Mouse (Mus musculus): ENCODE results near the gene Rab20.
"Not testable (repeated sequence)": the region's sequence is repeated elsewhere in the genome, so short reads cannot be mapped to it uniquely, and the experiment has no call there.

Rab20 gene

GRCm38 (mm10) chr8:11477811-11478761 is at the start of gene Rab20:
Rab20 (minus strand) TSS chr8:11478710.
- peak; percentile 71 for DNase-seq (ENCODE audit: extremely low read depth, insufficient read length, low spot score)

- DNase-seq (ENCODE audit: extremely low read depth, insufficient read length, low spot score), result no peak
These were observed 44.8 kb upstream of the Rab20 start for GRCm38 (mm10) chr8:11523331-11523730.

- DNase-seq (ENCODE audit: extremely low read depth, insufficient read length, low spot score), result no peak
These were observed 40.2 kb upstream of the Rab20 start for GRCm38 (mm10) chr8:11518676-11519075.

- DNase-seq (ENCODE audit: extremely low read depth, insufficient read length, low spot score), result no peak
These were observed 39.5 kb upstream of the Rab20 start for GRCm38 (mm10) chr8:11518056-11518396.

- DNase-seq (ENCODE audit: extremely low read depth, insufficient read length, low spot score), result no peak
These were observed 39.0 kb upstream of the Rab20 start for GRCm38 (mm10) chr8:11517366-11518055.

GRCm38 (mm10) chr8:11516292-11516691 is 37.8 kb upstream of the Rab20 start:
- no peak for DNase-seq (ENCODE audit: extremely low read depth, insufficient read length, low spot score)

- no peak for DNase-seq (ENCODE audit: extremely low read depth, insufficient read length, low spot score)
These were observed 34.7 kb upstream of the Rab20 start for GRCm38 (mm10) chr8:11513247-11513646.

GRCm38 (mm10) chr8:11512711-11513110 is 34.2 kb upstream of the Rab20 start:
- DNase-seq (ENCODE audit: extremely low read depth, insufficient read length, low spot score), result no peak

GRCm38 (mm10) chr8:11510971-11511370 is 32.5 kb upstream of the Rab20 start:
- no peak for DNase-seq (ENCODE audit: extremely low read depth, insufficient read length, low spot score)

- DNase-seq (ENCODE audit: extremely low read depth, insufficient read length, low spot score), result no peak
These were observed 30.4 kb upstream of the Rab20 start for GRCm38 (mm10) chr8:11508880-11509279.

- no peak for DNase-seq (ENCODE audit: extremely low read depth, insufficient read length, low spot score)
These were observed 28.3 kb upstream of the Rab20 start for GRCm38 (mm10) chr8:11506802-11507201.

- no peak for DNase-seq (ENCODE audit: extremely low read depth, insufficient read length, low spot score)
These were observed 27.6 kb upstream of the Rab20 start for GRCm38 (mm10) chr8:11506074-11506473.

GRCm38 (mm10) chr8:11503476-11504232 is 25.1 kb upstream of the Rab20 start:
- no peak for DNase-seq (ENCODE audit: extremely low read depth, insufficient read length, low spot score)

- no peak for DNase-seq (ENCODE audit: extremely low read depth, insufficient read length, low spot score)
These were observed 20.4 kb upstream of the Rab20 start for GRCm38 (mm10) chr8:11498786-11499485.

- DNase-seq (ENCODE audit: extremely low read depth, insufficient read length, low spot score), result no peak
These were observed 19.8 kb upstream of the Rab20 start for GRCm38 (mm10) chr8:11498281-11498680.

- DNase-seq (ENCODE audit: extremely low read depth, insufficient read length, low spot score), result peak; percentile 93
These were observed 18.8 kb upstream of the Rab20 start, which contains the start of gene Naxd for GRCm38 (mm10) chr8:11497017-11497990. Naxd (plus strand) TSS chr8:11497506.

- DNase-seq (ENCODE audit: extremely low read depth, insufficient read length, low spot score), result not testable (repeated sequence)
These were observed 13.8 kb upstream of the Rab20 start for GRCm38 (mm10) chr8:11492340-11492739.

- DNase-seq (ENCODE audit: extremely low read depth, insufficient read length, low spot score), result peak; percentile 41
These were observed 8.7 kb upstream of the Rab20 start for GRCm38 (mm10) chr8:11487229-11487628.

- peak; percentile 39 for DNase-seq (ENCODE audit: extremely low read depth, insufficient read length, low spot score)
These were observed 7.6 kb upstream of the Rab20 start for GRCm38 (mm10) chr8:11486142-11486541.

Data from 3134 (cell line).